Mouse (Mus musculus) T-helper 1 cell (primary cell): ENCODE results near the gene Fthl17e.
"Not testable (repeated sequence)": the region's sequence is repeated elsewhere in the genome, so short reads cannot be mapped to it uniquely, and the experiment has no call there.

Experiments used
- in situ Hi-C: fragments of 300-600 bp; cut with MboI, MseI; formaldehyde crosslinking; loops from one replicate; pipeline ENCODE4 v1.15.1; 2025; ENCODE audit warnings: high pct_unique_total_duplicates

Gene Fthl17e

GRCm38 (mm10) chrX:9033193-9033592, at the start of gene Fthl17e:
TSS of gene Fthl17e (plus strand) at chrX:9033493.
- in situ Hi-C loops: not testable (repeated sequence)

GRCm38 (mm10) chrX:8986655-8987054, 46.6 kb upstream of the Fthl17e start, which contains the start of gene Fthl17d:
TSS of gene Fthl17d (minus strand) at chrX:8986755.
- in situ Hi-C loops: not testable (repeated sequence)

GRCm38 (mm10) chrX:9016079-9016478, 17.2 kb upstream of the Fthl17e start:
- in situ Hi-C loops: no loop called here

- in situ Hi-C loops: no loop called here
Observed at GRCm38 (mm10) chrX:9019481-9019880, 13.8 kb upstream of the Fthl17e start.

- in situ Hi-C loops: not testable (repeated sequence)
Observed at GRCm38 (mm10) chrX:9041611-9042010, 8.3 kb downstream of the Fthl17e start.

GRCm38 (mm10) chrX:9060952-9061351, 27.7 kb downstream of the Fthl17e start:
- in situ Hi-C loops: not testable (repeated sequence)

GRCm38 (mm10) chrX:9062101-9062500, 28.8 kb downstream of the Fthl17e start:
- in situ Hi-C loops: no loop called here

GRCm38 (mm10) chrX:9062715-9063114, 29.4 kb downstream of the Fthl17e start, which contains the start of gene Fthl17f:
TSS of gene Fthl17f (plus strand) at chrX:9063015.
- in situ Hi-C loops: not testable (repeated sequence)

- in situ Hi-C loops: not testable (repeated sequence)
Observed at GRCm38 (mm10) chrX:9077699-9078098, 44.4 kb downstream of the Fthl17e start.
